Mouse (Mus musculus) kidney, adult 9 months (tissue): Measurements from ENCODE around the gene Snx8.
"Not testable (repeated sequence)": the region's sequence is repeated elsewhere in the genome, so short reads cannot be mapped to it uniquely, and the experiment has no call there.

Experiments
- DNase-seq: peaks from one replicate; pipeline ENCODE4 v3.0.0; 2022

Gene Snx8

DNA sequence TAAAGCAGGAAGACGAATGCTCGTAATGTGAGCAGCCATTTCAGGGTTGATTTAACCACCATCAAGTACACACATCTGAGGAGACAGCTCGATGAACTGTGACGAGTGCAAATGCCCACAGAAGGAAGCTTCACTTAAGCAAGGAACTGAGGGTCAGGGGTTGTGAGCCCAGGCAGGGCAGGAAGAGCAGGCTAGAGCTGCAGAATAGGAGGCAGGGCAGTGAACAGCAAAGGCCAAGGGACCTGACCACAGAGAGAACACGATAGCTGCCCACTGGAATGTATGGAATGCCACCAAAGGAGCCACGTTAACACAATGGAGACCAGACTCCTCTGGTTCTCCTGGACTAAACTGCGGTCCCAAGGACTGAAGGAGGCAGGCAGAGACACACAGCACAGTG lies 5.5 kb downstream of the Snx8 start:
- DNase-seq, result peak; percentile 69

- DNase-seq, result no peak
Measured at GRCm38 (mm10) chr5:140382688-140383087, 6.4 kb downstream of the Snx8 start.

GRCm38 (mm10) chr5:140381156-140381555 lies 7.9 kb downstream of the Snx8 start:
- no peak for DNase-seq

DNA sequence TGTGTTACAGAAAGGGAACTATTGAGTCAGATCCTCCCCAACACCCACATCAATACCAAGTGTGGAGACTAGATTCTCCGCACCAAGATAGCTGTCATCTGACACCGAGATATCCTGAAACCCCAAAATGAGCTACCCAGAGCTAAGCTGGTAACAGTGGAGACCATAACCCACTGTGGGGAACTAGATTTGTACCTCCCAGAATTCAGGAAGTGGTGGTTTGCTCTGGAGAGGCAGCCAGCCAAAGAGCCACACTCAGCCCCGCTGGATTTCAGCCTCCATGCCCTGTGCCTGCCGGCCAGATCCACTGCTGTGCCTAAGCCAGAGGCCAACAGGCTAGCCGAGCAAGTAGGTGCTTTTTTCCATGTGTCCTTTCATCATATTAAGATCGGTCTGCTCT lies 9.8 kb downstream of the Snx8 start:
- DNase-seq, result no peak

- peak; percentile 89 for DNase-seq
Measured at GRCm38 (mm10) chr5:140378121-140378853, 10.8 kb downstream of the Snx8 start.

DNA sequence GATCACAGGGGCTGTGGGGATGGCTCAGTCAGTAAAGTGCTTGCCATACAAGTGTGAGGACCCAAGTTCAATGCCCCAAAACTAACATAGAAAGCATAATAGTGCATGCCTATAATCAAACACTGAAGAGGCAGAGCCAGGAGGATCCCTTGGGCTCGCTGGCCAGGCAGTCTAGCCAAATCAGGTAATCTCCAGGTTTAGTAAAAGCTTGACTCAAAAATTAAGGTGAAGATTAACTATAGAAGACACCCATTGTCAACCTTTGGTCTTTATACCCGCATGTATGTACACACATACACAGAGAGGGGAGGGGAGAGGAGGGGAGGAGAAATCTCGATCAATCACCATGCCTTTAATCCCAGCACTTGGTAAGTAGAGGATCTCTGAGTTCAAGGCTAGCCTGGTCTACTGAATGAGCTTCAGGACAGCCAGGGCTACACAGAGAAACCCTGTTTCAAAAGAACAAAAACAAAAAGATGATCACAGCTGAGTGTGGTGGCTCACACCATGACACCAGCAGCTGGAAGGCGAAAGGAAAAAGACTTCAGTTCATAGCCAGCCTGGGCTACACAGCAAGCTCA lies 13.7 kb downstream of the Snx8 start:
- peak; percentile 65 for DNase-seq

DNA sequence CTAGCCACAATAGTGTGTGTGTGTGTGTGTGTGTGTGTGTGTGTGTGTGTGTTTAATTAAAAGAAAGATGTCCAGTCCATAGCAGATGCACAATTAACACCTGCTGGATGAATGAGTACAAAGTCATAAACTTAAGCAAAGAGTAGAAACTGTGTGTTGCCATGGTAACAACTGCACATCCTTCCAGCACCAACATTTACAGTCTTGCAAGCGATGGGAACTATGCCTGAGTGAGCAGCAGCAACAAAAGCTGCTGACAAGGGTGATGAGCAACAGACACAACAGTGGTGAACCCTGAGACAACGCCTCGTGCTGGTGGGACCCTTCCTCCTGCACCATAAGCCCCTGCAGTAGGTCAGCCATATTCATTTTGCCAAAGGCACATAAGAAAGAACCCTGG lies 14.8 kb downstream of the Snx8 start:
- no peak for DNase-seq

DNA sequence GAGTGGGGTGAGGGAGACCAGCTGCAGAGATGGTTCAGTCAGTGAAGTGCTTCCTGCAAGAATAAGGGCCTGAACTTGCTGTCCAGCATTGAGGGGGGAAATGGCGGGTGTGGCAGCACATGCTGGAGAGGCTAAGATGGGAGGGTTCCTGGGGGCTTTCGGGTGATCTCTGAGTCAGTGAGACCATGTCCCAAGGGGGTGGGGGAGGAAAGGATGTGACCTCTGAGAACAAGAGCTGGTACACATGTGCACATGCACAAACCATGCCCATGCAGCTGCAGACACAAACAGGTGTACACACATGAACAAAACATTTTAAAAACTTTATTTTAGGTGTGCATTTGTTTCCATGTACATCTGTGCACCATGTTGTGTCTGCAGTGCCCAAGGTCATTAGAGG lies 15.4 kb downstream of the Snx8 start:
- no peak for DNase-seq

- DNase-seq, result no peak
Measured at GRCm38 (mm10) chr5:140371671-140372070, 17.4 kb downstream of the Snx8 start.

DNA sequence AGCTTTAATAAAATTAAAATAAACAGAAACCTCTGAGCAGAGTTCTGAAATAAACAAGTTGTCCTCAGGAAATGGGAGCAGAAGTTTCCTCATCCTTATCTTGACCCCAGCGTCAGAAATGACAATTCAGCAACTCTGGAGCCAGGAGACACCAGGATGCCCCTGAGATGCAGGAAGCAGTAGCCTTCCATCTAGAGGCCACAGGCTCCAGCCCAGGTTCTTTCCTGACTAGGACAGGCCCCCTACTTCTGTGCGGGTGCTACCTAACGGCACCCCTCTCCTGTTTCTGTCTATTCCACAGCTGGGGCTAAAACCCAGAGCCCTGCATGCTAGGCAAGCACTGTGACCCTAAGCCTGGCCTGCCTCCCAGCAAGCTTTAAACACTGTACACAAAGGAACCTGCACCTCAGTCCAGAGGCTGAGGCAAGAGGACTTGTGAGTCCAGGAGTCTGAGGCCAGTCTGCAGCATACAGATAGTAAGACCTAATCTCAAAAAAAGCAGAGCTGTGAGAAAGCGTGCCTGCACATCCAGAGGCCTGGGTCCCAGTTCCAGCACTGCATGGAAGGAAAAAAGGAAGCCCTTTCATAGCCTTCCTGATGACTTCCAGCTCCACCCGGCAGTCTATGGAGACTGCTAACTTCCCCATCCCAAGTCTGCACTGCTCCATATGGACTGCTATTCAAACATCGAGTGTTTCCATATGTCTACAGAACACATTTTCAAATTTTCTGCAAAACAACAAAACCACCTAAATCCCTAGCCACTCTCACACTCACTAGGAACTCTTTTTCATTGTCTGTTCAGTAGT lies 18.4 kb downstream of the Snx8 start:
- DNase-seq, result peak; percentile 72

GRCm38 (mm10) chr5:140369466-140369865 lies 19.6 kb downstream of the Snx8 start:
- no peak for DNase-seq

DNA sequence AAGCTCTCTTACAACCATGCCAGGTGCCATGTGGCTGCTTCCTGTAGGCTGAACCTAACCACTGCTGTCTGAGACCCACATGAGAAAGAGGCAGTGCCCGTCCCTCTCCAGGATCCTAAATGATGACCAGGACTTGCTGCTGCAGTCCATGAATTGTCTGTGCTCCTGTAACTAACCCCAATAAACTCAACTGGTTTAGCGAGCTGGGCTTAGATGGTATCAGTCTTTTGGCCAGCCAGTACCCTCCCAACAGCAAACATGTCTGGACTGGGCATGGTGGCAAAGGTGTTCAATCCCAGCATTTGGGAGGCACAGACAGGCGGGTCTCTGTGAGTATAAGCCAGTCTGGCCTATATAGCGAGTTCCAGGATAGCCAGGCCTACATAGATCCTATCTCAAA lies 20.1 kb downstream of the Snx8 start:
- DNase-seq, result no peak

- DNase-seq, result not testable (repeated sequence)
Measured at GRCm38 (mm10) chr5:140368126-140368525, 20.9 kb downstream of the Snx8 start.

GRCm38 (mm10) chr5:140364415-140364814 lies 24.6 kb downstream of the Snx8 start:
- DNase-seq, result peak; percentile 93

- DNase-seq, result peak; percentile 76
Measured at GRCm38 (mm10) chr5:140359930-140360674, 29.0 kb downstream of the Snx8 start.

DNA sequence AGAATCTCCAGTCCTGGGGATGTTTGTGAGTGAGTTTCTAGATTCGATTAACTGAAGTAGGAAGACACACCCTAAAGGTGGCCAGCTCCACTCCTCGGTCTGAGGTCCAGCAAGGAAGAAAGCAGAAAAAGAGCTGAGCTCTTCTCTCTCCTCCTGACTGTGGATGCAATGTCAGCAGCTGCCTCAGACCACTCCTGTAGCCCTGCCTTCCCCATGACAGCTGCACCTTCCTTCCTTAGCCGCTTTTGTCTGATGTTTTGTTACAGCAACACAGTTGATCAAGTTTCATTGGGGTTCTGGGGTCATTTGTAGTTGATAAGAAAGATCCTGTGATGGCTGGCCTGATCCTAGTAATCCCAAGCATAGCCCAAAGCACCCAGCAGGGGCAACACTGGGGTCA lies 31.6 kb downstream of the Snx8 start:
- no peak for DNase-seq

- no peak for DNase-seq
Measured at GRCm38 (mm10) chr5:140355934-140356333, 33.1 kb downstream of the Snx8 start.

GRCm38 (mm10) chr5:140352352-140352751 lies 36.7 kb downstream of the Snx8 start:
- peak; percentile 61 for DNase-seq

DNA sequence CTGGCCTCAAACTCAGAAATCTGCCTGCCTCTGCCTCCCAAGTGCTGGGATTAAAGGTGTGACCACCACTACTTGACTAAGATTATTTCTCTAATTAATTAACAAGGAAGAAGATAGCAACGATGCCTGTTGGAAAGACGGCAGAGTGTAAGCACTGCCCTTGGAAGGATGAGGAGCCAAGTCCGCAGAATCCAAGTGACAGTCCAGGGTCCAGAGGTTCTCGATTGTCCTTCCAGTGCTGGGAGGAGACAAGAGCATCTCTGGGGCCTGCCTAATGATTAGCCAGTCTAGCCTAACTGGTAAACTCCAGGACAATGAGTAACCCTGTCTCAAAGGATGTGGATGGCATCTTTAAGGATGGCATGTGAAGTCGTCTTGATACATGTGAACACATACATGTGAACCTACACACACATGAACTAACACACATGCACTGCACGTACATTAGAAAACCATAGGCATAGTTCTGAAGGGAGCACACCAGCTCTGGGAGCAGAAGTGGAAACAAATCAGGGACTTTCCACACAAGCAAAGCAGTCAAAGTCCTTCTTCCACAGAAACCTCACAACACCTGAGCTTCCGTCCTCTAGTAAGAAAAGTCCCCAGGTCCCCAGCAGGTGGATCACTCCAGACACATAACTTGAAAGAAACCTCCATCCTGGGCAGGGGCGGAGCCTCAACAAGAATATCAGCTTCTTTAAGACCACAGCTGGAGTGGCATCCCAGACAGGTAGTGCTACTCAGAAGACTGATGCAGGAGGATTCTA lies 38.1 kb downstream of the Snx8 start:
- peak; percentile 81 for DNase-seq

DNA sequence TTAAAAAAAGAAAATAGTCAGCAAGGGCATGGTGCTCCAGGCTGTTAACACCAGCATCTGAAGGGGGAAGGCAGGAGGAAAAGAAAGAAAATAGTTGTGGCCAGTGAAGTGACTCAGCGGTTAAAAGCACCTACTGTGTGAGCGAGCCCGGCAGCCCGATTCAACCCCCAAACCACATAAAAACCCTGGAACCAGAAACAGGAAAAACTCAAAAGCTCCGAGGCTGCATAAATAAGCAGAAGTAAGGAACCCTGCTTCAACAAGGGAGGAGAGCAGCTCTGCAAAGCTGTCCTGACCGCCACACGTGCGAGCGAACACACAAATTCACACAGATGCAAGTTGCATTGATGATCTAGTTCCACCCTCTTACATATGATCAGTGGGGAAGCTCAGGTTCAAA lies 39.2 kb downstream of the Snx8 start:
- DNase-seq, result no peak

- DNase-seq, result no peak
Measured at GRCm38 (mm10) chr5:140346050-140346449, 43.0 kb downstream of the Snx8 start.

DNA sequence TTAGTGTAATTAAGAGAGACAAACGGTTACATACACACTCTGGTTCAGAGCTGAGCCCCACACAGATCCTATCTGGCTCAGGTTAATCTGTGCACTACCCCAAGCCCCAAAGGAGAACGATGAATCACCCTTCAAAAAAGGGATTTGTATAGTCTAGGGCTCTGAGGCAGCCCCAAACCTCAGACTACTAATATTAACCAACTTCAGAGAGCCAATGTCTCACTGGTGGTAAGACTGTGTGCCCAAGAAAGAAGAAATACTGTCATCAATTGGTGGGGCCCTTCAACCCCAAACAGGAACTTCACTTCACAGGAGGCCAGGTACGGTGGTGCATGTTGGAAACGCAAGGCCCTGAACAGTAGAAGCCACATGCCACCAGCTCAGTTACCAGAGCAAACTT lies 43.8 kb downstream of the Snx8 start:
- DNase-seq, result no peak
